Mouse (Mus musculus): ENCODE measurements around the gene H2-Q10. TPM values are rescaled to one million over a fixed set of nuclear protein-coding genes. Genes with fewer than 3 reads are reported as not detected.
"Not testable (repeated sequence)": the region's sequence is repeated elsewhere in the genome, so short reads cannot be mapped to it uniquely, and the experiment has no call there.

Gene H2-Q10
- polyA plus RNA-seq (2012; rRNA removed), result 6.7 and 8.3 TPM in 2 replicates

DNA sequence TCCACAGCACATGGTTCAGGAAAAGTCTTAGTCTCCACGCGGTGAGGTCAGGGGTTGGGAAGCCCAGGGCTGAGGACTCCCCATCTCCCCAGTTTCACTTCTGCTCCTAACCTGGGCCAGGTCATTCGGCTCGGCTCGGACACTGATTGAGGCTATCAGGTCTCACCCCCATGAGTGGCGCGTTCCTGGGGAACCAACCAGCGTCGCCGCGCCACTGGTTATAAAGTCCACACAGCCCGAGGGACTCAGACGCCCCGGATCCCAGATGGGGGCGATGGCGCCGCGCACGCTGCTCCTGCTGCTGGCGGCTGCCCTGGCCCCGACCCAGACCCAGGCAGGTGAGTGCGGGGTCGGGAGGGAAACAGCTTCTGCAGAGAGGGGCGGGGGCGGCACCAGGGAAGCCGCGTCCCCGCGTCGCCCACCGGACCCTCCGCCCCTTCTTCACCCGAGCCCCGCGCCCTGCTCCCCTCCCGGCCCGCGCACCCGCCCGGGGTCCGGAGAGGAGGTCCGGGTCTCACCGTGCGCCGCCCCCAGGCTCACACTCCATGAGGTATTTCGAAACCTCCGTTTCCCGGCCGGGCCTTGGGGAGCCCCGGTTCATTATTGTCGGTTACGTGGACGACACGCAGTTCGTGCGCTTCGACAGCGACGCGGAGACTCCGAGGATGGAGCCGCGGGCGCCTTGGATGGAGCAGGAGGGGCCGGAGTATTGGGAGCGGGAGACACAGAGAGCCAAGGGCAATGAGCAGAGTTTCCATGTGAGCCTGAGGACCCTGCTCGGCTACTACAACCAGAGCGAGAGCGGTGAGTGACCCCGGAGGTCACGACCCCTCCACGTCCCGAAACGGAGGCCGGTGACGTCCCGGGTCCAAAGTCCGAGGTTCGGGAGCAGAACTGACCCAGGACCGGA, at the start of gene H2-Q10:
Gene H2-Q10 (plus strand): TSS at position 248 of the 910 bp plus-strand sequence.
- Histone ChIP-seq H3K36me3 (ENCODE audit: control insufficient read depth, insufficient read depth, low read length) (no peaks in the 10 kb centered on the region), H3K27me3 (replicated peaks; ENCODE audit: control insufficient read depth, insufficient read depth, low read length) (peaks cover 2% of the 10 kb centered on the region; the same call in 1 of the 2 replicates), H3K27ac (ENCODE audit: insufficient read depth, low read depth, low read length) (no peak within 1 kb of the TSS), H3K4me3 (ENCODE audit: insufficient read depth, low read depth, low read length) (peak within 1 kb of the TSS; percentile 13), H3K4me1 (ENCODE audit: control insufficient read depth, insufficient read depth, low read length) (no peaks in the 10 kb centered on the region)
- TF ChIP-seq CTCF (conservative IDR thresholded peaks at IDR 0.05; ENCODE audit: insufficient read depth, insufficient read length, low read depth, low read length) (no peak), POLR2A (IDR thresholded peaks at IDR 0.05; ENCODE audit: low read depth, low read length) (no peak)
- WGBS, result 2% methylated on average over 79 of the region's 80 CpGs
- DNase-seq, result peak; percentile 63

DNA sequence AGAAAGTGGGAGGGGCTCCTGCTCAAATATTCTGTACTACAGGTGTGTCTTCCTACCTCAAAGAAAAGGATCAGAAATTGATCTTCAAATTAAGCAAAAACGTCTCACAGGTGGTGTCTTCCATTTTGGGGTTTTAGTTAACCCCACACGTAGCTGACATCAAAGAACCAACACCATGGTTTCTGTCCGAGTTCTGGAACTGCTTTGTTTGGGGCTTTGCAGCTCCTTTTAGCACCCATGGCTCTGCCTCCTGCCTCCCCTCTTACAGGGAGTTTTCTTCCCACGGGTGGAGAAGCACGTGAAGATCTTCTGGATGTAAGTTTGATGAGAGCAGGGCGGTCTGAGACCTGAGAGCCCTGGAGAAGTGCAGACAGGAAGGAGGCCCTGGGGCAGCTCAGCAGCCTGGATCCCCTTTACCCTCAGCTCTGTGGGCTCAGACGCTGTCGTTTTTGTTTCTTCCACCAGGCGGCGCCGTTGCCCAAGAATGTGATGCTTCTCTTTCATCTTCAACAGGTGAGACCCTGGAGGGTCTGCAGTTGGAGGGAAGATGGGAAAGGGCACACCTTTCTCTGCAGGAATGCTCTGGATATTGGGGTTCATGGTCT, 49.6 kb upstream of the H2-Q10 start:
- peak; percentile 59 for TF ChIP-seq CTCF (conservative IDR thresholded peaks at IDR 0.05; ENCODE audit: insufficient read depth, insufficient read length, low read depth, low read length)
- DNase-seq, result not testable (repeated sequence)
- 19% methylated on average over 11 of the region's 11 CpGs for WGBS

DNA sequence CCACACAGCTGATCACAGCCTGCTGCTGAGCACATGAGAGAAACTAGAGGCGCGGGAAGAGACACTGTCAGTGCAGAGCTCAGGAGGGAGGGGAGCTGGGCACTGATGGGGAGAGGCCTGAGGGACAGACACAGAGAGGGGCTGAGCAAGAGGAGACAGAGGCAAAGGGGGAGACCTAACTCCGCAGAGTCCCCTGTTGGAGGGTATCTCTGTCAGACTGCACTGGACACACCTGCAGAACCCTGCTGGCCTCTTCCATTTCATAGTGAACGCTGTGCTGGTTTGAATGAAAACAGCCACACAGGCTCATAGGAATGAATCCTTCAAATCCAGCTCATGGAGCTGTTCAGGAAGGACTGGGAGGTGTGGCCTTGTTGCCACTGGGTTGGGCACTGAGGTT, 48.6 kb upstream of the H2-Q10 start:
- H3K27ac ChIP-seq (ENCODE audit: insufficient read depth, low read depth, low read length); H3K27me3 ChIP-seq (replicated peaks; ENCODE audit: control insufficient read depth, insufficient read depth, low read length); DNase-seq; H3K4me1 ChIP-seq (ENCODE audit: control insufficient read depth, insufficient read depth, low read length); H3K36me3 ChIP-seq (ENCODE audit: control insufficient read depth, insufficient read depth, low read length); H3K4me3 ChIP-seq (ENCODE audit: insufficient read depth, low read depth, low read length): not testable (repeated sequence)
- 97% methylated on average over 4 of the region's 4 CpGs for WGBS

More for the DNA sequence above, 49.6 kb upstream of the H2-Q10 start:
- H3K4me1 ChIP-seq (ENCODE audit: control insufficient read depth, insufficient read depth, low read length); H3K36me3 ChIP-seq (ENCODE audit: control insufficient read depth, insufficient read depth, low read length); H3K27me3 ChIP-seq (replicated peaks; ENCODE audit: control insufficient read depth, insufficient read depth, low read length); H3K4me3 ChIP-seq (ENCODE audit: insufficient read depth, low read depth, low read length); H3K27ac ChIP-seq (ENCODE audit: insufficient read depth, low read depth, low read length): not testable (repeated sequence)

DNA sequence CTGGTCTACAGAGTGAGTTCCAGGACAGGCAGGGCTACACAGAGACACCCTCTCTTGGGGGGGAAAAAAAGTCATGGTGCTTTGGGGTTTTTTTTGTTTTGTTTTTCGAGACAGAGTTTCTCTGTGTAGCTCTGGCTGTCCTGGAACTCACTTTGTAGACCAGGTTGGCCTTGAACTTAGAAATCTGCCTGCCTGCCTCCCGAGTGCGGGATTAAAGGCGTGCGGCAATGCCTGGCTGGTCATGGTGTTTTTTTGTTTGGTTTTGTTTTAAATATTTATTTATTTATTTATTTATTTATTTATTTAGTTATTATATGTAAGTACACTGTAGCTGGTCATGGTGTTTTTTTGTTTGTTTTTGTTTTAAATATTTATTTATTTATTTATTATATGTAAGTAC, 47.5 kb upstream of the H2-Q10 start:
- not testable (repeated sequence) for H3K27me3 ChIP-seq (replicated peaks; ENCODE audit: control insufficient read depth, insufficient read depth, low read length); H3K36me3 ChIP-seq (ENCODE audit: control insufficient read depth, insufficient read depth, low read length); DNase-seq; H3K4me3 ChIP-seq (ENCODE audit: insufficient read depth, low read depth, low read length); H3K27ac ChIP-seq (ENCODE audit: insufficient read depth, low read depth, low read length); H3K4me1 ChIP-seq (ENCODE audit: control insufficient read depth, insufficient read depth, low read length)
- 92% methylated on average over 5 of the region's 5 CpGs for WGBS

DNA sequence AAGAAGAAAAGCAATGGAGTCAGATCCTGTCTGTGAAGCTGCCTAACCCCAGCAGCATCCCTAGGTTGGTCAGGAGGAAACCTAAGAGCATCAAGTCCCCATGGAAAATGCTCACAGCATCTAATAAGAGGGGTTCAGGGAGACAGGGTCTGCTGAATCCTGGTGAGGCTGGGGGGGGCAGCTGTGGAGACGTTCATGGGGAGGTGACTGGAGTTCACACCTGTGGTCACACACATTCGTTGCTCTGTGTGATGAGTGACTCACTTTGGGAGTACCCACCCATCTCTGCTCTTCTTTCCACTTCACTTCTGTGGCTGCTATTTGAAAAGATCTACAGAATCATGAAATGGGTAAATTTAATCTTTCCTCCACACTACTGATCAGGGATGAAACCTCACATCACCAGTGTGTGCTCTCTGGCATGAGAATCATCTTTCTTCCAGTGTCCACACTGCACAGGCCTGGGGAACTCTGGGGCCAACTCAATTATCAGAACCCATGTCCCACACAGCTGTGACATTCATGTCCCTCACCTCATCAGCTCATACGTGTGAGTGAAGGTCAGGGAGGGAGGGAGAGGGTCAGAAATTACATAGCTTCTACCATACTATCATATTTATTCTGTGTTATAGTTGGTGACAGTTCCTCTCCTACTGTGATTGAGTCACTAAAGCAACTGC, 46.6 kb upstream of the H2-Q10 start:
- 68% methylated on average over 3 of the region's 3 CpGs for WGBS
- H3K4me3 ChIP-seq (ENCODE audit: insufficient read depth, low read depth, low read length); H3K4me1 ChIP-seq (ENCODE audit: control insufficient read depth, insufficient read depth, low read length); H3K27me3 ChIP-seq (replicated peaks; ENCODE audit: control insufficient read depth, insufficient read depth, low read length); DNase-seq; H3K36me3 ChIP-seq (ENCODE audit: control insufficient read depth, insufficient read depth, low read length); H3K27ac ChIP-seq (ENCODE audit: insufficient read depth, low read depth, low read length): not testable (repeated sequence)

DNA sequence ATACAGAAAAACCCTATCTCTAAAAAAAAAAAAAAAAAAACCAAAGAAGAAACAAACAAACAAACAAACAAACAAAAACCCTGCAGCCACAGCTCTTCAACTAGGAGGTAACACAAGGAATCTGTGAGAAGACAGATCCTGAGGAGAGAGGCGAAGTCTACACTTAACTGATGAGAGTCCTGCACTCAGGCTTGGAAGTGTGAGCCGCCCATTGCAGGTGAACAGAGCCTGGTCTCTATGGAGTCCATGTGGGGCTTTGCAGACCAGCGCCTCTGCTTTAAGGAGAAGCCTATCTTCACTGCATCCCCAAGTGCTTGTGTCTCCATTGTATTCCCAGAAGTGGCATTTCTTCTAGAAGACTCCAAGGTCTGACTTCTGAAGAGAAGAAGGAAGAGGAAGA, 45.8 kb upstream of the H2-Q10 start:
- DNase-seq, result not testable (repeated sequence)

DNA sequence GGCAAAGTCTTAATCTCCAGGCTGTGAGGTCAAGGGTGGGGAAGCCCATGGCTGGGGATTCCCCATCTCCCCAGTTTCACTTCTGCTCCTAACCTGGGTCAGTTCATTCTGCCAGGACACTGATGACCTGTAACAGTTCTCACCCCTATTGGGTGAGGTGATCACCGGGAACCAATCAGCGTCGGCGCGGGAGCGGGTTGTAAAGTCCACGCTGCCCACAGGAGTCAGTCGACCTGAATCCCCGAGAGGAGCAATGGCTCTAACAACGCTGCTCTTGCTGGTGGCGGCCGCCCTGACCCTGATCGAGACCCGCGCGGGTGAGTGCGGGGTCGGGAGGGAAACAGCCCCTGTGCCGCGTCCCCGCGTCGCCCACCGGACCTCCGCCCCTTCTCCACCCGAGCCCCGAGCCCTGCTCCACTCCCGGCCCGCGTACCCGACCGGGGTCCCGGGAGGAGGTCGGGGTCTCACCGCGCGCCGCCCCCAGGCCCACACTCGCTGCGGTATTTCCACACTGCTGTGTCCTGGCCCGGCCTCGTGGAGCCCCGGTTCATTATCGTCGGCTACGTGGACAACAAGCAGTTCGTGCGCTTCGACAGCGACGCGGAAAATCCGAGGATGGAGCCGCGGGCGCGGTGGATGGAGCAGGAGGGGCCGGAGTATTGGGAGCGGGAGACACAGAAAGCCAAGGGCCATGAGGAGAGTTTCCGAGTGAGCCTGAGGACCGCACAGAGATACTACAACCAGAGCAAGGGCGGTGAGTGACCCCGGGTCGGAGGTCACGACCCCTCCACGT, 45.1 kb upstream of the H2-Q10 start, which contains the start of gene H2-Q6:
Gene H2-Q6 (plus strand): TSS at position 227 of the 793 bp plus-strand sequence.
- not testable (repeated sequence) for H3K27ac ChIP-seq (ENCODE audit: insufficient read depth, low read depth, low read length); H3K27me3 ChIP-seq (replicated peaks; ENCODE audit: control insufficient read depth, insufficient read depth, low read length); H3K36me3 ChIP-seq (ENCODE audit: control insufficient read depth, insufficient read depth, low read length); H3K4me1 ChIP-seq (ENCODE audit: control insufficient read depth, insufficient read depth, low read length)
- peak; percentile 83 for DNase-seq
- 2% methylated on average over 59 of the region's 66 CpGs for WGBS
- peak within 1 kb of the TSS; percentile 50; the same call in 1 of the 2 replicates for H3K4me3 ChIP-seq (ENCODE audit: insufficient read depth, low read depth, low read length)

More for the DNA sequence above, 45.8 kb upstream of the H2-Q10 start:
- H3K4me3 ChIP-seq (ENCODE audit: insufficient read depth, low read depth, low read length); H3K36me3 ChIP-seq (ENCODE audit: control insufficient read depth, insufficient read depth, low read length); H3K4me1 ChIP-seq (ENCODE audit: control insufficient read depth, insufficient read depth, low read length); H3K27me3 ChIP-seq (replicated peaks; ENCODE audit: control insufficient read depth, insufficient read depth, low read length); H3K27ac ChIP-seq (ENCODE audit: insufficient read depth, low read depth, low read length): not testable (repeated sequence)
- 97% methylated on average over 3 of the region's 3 CpGs for WGBS

DNA sequence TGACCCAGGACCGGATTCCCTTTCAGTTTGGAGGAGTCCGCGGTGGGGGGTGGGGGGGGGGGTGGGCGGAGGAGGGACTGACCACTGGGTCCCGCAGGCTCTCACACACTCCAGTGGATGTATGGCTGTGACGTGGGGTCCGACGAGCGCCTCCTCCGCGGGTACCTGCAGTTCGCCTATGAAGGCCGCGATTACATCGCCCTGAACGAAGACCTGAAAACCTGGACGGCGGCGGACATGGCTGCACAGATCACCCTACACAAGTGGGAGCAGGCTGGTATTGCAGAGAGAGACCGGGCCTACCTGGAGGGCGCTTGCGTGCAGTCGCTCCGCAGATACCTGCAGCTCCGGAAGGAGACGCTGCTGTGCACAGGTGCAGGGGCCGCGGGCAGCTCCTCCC, 44.4 kb upstream of the H2-Q10 start:
- not testable (repeated sequence) for H3K27me3 ChIP-seq (replicated peaks; ENCODE audit: control insufficient read depth, insufficient read depth, low read length); H3K27ac ChIP-seq (ENCODE audit: insufficient read depth, low read depth, low read length); H3K4me1 ChIP-seq (ENCODE audit: control insufficient read depth, insufficient read depth, low read length); DNase-seq; H3K36me3 ChIP-seq (ENCODE audit: control insufficient read depth, insufficient read depth, low read length)
- peak overlapping the region; percentile 17; the same call in 1 of the 2 replicates for H3K4me3 ChIP-seq (ENCODE audit: insufficient read depth, low read depth, low read length)
- 30% methylated on average over 28 of the region's 28 CpGs for WGBS

DNA sequence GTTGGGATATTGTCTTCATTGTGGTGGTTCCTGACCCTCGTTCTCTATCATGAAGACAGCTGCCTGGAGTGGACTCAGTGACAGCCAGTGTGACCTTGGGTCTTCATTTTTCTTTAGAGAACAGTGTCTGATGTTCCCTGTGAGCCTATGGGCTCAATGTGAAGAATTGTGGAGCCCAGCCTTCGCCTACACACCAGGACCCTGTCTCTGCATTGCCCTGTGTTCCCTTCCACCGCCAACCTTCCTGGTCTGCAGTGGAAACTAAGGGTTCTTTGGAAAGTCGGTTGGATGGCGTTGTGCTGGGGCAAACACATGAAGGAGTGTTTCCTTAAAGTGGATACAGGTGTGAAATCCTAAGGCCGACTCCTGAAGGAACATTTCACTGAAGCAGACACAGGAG, 41.0 kb upstream of the H2-Q10 start:
- not testable (repeated sequence) for H3K36me3 ChIP-seq (ENCODE audit: control insufficient read depth, insufficient read depth, low read length); DNase-seq; H3K4me3 ChIP-seq (ENCODE audit: insufficient read depth, low read depth, low read length); H3K27ac ChIP-seq (ENCODE audit: insufficient read depth, low read depth, low read length); H3K4me1 ChIP-seq (ENCODE audit: control insufficient read depth, insufficient read depth, low read length); H3K27me3 ChIP-seq (replicated peaks; ENCODE audit: control insufficient read depth, insufficient read depth, low read length)
- WGBS, result 89% methylated on average over 6 of the region's 6 CpGs

DNA sequence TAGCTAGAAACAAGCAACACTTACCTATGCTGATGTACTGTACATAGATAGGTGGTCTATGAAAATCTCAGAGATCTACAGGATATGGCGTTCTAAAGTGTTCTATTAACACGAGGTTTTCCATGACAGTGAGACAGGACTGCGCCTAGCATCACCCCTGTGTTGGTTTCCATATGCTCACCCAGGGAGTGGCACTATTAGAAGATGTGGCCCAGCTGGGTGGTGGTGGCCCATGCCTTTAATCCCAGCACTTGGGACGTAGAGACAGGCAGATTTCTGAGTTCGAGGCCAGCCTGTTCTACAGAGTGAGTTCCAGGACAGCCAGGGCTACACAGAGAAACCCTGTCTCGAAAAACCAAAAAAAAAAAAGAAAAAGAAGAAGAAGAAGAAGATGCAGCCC, 39.2 kb upstream of the H2-Q10 start:
- DNase-seq; H3K27ac ChIP-seq (ENCODE audit: insufficient read depth, low read depth, low read length); H3K27me3 ChIP-seq (replicated peaks; ENCODE audit: control insufficient read depth, insufficient read depth, low read length); H3K36me3 ChIP-seq (ENCODE audit: control insufficient read depth, insufficient read depth, low read length); H3K4me3 ChIP-seq (ENCODE audit: insufficient read depth, low read depth, low read length); H3K4me1 ChIP-seq (ENCODE audit: control insufficient read depth, insufficient read depth, low read length): not testable (repeated sequence)
- 88% methylated on average over 6 of the region's 6 CpGs for WGBS

Measured in kidney, adult 2 months (tissue).